Mouse (Mus musculus): ENCODE measurements around the gene Irx3.

Gene Irx3

GRCm38 (mm10) chr8:91801839-91802238 is at the start of gene Irx3:
TSS of gene Irx3 (minus strand) at chr8:91802067.
- peak; percentile 94 for DNase-seq (ENCODE audit: extremely low read depth, insufficient read length, low spot score)

- DNase-seq (ENCODE audit: extremely low read depth, insufficient read length, low spot score): no peak
Measured at GRCm38 (mm10) chr8:91851359-91851758, 49.5 kb upstream of the Irx3 start.

GRCm38 (mm10) chr8:91849984-91850383 is 48.1 kb upstream of the Irx3 start:
- peak; percentile 58 for DNase-seq (ENCODE audit: extremely low read depth, insufficient read length, low spot score)

GRCm38 (mm10) chr8:91849529-91849928 is 47.7 kb upstream of the Irx3 start:
- no peak for DNase-seq (ENCODE audit: extremely low read depth, insufficient read length, low spot score)

DNA sequence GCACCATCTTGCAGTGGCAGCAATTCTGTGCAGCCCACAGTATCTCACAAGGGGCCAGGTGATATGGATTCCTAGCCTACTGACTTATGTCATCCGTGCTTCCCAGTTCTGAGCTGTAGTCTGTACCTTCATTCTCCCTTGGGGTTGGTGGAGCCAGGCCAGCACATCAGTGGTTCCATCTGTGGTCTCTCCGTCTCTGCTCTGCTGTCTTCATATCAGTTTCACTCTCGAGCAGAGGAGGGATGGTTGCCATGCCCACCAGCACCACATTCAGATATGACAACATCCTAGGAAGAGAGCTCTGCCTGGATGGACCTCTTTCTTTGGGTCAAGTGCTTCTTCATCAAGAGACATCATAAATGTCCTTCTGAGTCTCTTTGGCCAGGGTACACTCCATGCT is 43.8 kb upstream of the Irx3 start:
- no peak for DNase-seq (ENCODE audit: extremely low read depth, insufficient read length, low spot score)

- no peak for DNase-seq (ENCODE audit: extremely low read depth, insufficient read length, low spot score)
Measured at GRCm38 (mm10) chr8:91837131-91837530, 35.3 kb upstream of the Irx3 start.

GRCm38 (mm10) chr8:91836685-91837084 is 34.8 kb upstream of the Irx3 start:
- no peak for DNase-seq (ENCODE audit: extremely low read depth, insufficient read length, low spot score)

DNA sequence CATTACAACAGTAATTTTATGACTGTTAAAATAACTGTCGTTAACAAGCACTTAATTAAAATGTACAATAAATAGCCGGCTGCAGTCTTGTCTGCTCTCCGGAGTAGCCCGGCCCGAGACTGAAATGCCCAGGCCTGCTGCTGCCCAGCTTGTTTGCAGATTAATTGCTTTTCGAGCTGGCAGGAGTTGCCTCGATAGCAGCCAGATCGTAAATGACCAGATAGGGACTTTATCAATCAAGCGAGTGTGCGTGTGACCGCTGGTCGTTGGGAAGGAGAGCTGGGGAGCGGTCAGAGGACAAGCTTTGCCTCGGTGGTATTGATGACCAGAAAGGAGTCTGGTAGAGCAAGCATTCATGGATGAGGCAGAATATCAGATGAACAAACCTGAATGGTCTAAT is 25.8 kb upstream of the Irx3 start:
- DNase-seq (ENCODE audit: extremely low read depth, insufficient read length, low spot score): no peak

GRCm38 (mm10) chr8:91827192-91827591 is 25.3 kb upstream of the Irx3 start:
- DNase-seq (ENCODE audit: extremely low read depth, insufficient read length, low spot score): no peak

GRCm38 (mm10) chr8:91823357-91823756 is 21.5 kb upstream of the Irx3 start:
- no peak for DNase-seq (ENCODE audit: extremely low read depth, insufficient read length, low spot score)

- DNase-seq (ENCODE audit: extremely low read depth, insufficient read length, low spot score): no peak
Measured at GRCm38 (mm10) chr8:91822746-91823145, 20.9 kb upstream of the Irx3 start.

DNA sequence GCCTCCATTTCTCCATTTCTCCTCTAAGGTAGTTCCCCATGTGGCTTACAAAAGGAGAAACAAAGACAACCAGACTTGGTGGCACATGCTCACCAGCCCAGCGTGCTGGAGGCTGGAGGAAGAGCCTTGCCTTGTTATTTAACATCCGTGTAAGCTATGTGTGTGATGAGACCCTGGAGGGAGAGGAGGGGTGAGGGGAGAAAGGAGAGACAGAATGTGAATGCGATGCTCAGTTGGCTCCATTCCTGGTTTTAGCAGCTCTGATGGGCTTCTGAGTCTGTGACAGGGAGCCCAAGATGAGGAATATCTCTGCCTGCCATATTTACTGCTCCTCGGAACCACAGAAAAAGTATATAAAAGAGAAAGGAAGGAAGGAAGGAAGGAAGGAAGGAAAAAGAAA is 20.1 kb upstream of the Irx3 start:
- DNase-seq (ENCODE audit: extremely low read depth, insufficient read length, low spot score): no peak

DNA sequence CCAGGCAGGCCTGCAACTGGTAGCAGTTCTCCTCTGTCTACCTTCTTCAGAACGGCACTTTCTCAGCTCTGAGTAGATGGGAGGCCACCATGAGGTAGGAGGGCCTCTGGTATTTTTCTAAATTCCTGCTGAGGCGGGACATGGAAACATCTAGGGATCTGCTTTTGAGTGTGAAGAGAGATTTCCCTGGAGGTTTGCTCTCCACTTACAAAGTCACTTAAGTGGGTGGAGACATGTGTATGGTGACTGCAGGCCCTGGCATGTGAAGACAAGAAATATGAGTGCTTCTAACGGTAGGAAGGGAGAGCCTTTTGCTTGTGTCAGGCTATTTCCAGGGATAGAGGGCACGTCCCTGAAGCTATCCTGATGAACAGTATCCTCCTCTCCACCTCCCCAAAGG is 17.9 kb upstream of the Irx3 start:
- no peak for DNase-seq (ENCODE audit: extremely low read depth, insufficient read length, low spot score)

GRCm38 (mm10) chr8:91818784-91819183 is 16.9 kb upstream of the Irx3 start:
- no peak for DNase-seq (ENCODE audit: extremely low read depth, insufficient read length, low spot score)

GRCm38 (mm10) chr8:91814106-91814505 is 12.2 kb upstream of the Irx3 start:
- DNase-seq (ENCODE audit: extremely low read depth, insufficient read length, low spot score): no peak

GRCm38 (mm10) chr8:91806720-91807241 is 4.9 kb upstream of the Irx3 start:
- no peak for DNase-seq (ENCODE audit: extremely low read depth, insufficient read length, low spot score)

DNA sequence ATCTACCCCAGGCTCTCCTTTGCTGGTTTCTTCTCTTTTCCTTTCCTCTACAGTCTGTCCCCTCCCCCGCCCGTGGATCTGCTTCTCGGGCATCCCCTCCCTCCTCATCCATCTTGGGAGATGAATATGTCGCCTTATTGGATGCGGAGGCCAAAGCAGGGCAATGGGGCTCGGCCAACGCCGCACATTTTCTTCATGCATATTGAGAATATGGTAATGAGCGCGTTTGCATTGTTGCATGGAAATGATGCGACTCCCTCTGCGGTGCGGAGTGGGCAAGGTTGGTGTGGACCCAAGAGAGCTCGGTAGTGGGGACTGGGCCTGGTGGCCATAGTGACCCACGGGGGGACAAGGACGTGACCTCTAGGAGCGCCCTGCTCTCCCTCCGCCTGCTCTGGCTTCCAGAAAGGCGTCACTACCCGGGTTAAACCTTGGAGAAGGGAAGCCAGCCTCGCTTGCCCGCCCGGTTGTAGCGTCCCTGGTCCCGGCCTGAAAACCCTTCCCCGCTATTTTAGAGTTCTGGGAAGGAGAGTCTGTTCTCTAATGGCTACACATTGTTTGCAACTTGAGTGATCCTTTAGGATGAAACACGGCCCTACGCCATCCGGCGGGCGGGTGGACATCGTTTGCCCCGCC is 4.3 kb upstream of the Irx3 start:
- no peak for DNase-seq (ENCODE audit: extremely low read depth, insufficient read length, low spot score)

DNA sequence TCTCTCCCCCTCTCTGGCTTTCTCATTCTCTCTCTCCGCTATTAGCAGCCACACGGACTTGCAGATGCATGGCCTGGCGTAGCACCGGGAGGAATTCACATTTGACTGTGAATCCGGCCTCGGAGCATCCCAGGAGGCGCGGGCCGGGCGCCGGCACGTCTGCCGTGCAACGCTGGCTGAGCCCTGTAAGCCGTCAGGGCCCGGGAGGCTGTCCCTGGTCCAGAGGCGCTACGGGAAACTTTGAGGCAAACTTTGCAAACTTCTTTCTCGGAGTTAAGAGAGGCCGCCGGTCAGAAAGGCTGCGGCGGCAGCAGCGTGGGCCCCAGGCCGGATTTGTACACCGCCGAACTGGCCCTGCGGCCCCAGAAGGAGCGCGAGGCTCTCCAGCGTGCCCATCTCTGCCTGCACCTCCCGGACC is 3.4 kb upstream of the Irx3 start:
- peak; percentile 18 for DNase-seq (ENCODE audit: extremely low read depth, insufficient read length, low spot score)

- DNase-seq (ENCODE audit: extremely low read depth, insufficient read length, low spot score): no peak
Measured at GRCm38 (mm10) chr8:91804403-91805253, 2.8 kb upstream of the Irx3 start.

GRCm38 (mm10) chr8:91803515-91804402 is 1.9 kb upstream of the Irx3 start:
- no peak for DNase-seq (ENCODE audit: extremely low read depth, insufficient read length, low spot score)

Data from 3134 (cell line).